Mouse (Mus musculus) kidney, adult 2 months (tissue): ENCODE measurements around the gene Syne1. TPM values are rescaled to one million over a fixed set of nuclear protein-coding genes. Genes with fewer than 3 reads are reported as not detected.
A peak's percentile ranks its signal among the peaks of the same experiment; 100 is the strongest.

Source experiments
- DNase-seq: peaks from one replicate; pipeline ENCODE4 v3.0.0; 2021
- H3K27ac ChIP-seq: fragments of 200-500 bp; 2 replicates; pipeline ENCODE4 v1.5.1; 2012; ENCODE audit warnings: low read depth, low read length, control low read depth, inconsistent platforms; ENCODE audit not compliant: insufficient read depth
- H3K27me3 ChIP-seq: fragments of 200-500 bp; replicated peaks from 2 replicates; pipeline ENCODE4 v1.6.1; 2012; ENCODE audit warnings: mild to moderate bottlenecking, moderate library complexity, low read length, inconsistent platforms; ENCODE audit not compliant: control insufficient read depth, insufficient read depth
- H3K36me3 ChIP-seq: fragments of 200-500 bp; 2 replicates; pipeline ENCODE4 v1.6.1; 2012; ENCODE audit warnings: mild to moderate bottlenecking, moderate library complexity, low read length, inconsistent platforms; ENCODE audit not compliant: control insufficient read depth, insufficient read depth
- H3K4me1 ChIP-seq: fragments of 200-500 bp; 2 replicates; pipeline ENCODE4 v1.6.1; 2011; ENCODE audit warnings: low read length; ENCODE audit not compliant: control insufficient read depth, insufficient read depth
- H3K4me3 ChIP-seq: fragments of 200-500 bp; 2 replicates; pipeline ENCODE4 v1.5.1; 2011; ENCODE audit warnings: mild to moderate bottlenecking, low read depth, low read length, control low read depth; ENCODE audit not compliant: insufficient read depth
- CTCF ChIP-seq: fragments of 200-500 bp; conservative IDR thresholded peaks from 2 replicates; pipeline ENCODE4 v1.5.1; 2011; ENCODE audit warnings: low read depth, mild to moderate bottlenecking, control low read depth, low read length, moderate library complexity, mixed read lengths; ENCODE audit not compliant: insufficient read depth, insufficient read length
- POLR2A ChIP-seq: fragments of 200-500 bp; IDR thresholded peaks from one replicate; pipeline ENCODE4 v1.6.1; 2011; ENCODE audit warnings: low read depth, low read length, control low read depth
- WGBS: fragments of 180-500 bp; shearing (Covaris S2); methylation state at CpG from one replicate; pipeline ENCODE4 v1.1.7; 2018; 5-methylcytosine and 5-hydroxymethylcytosine counted together
- polyA plus RNA-seq: library from polyadenylated mRNA; depleted of rRNA; stranded (reverse); fragments of >200 nt; gene quantifications from 2 replicates; pipeline ENCODE4 v1.2.3, GENCODE M21; 2012

Gene Syne1
- polyA plus RNA-seq, 1 experiment: 10.2 TPM

- no peak for TF ChIP-seq POLR2A
- no peak for TF ChIP-seq CTCF
- no peak for DNase-seq
- Histone ChIP-seq H3K36me3 (no peaks in the 10 kb centered on the region), H3K27me3 (no peaks in the 10 kb centered on the region; the same call in 1 of the 2 replicates), H3K4me3 (no peak overlapping the region), H3K4me1 (no peaks in the 10 kb centered on the region), H3K27ac (no peak overlapping the region)
- WGBS: 87% methylated on average over 4 of the region's 4 CpGs
Observed at GRCm38 (mm10) chr10:5181771-5182176, 369.5 kb downstream of the Syne1 start.

- no peaks in the 10 kb centered on the region for H3K36me3 ChIP-seq
- no peak overlapping the region for H3K27ac ChIP-seq
- TF ChIP-seq POLR2A (no peak), CTCF (no peak)
- H3K4me3 ChIP-seq: no peak overlapping the region
- no peaks in the 10 kb centered on the region for H3K4me1 ChIP-seq
- no peak for DNase-seq
- 83% methylated on average over 3 of the region's 3 CpGs for WGBS
- no peaks in the 10 kb centered on the region; the same call in 1 of the 2 replicates for H3K27me3 ChIP-seq
Observed at GRCm38 (mm10) chr10:5179891-5180290, 371.4 kb downstream of the Syne1 start.

- no peak for DNase-seq
- WGBS: 62% methylated on average over 9 of the region's 9 CpGs
- Histone ChIP-seq H3K27ac (no peak overlapping the region), H3K27me3 (no peaks in the 10 kb centered on the region), H3K4me1 (no peaks in the 10 kb centered on the region), H3K4me3 (no peak overlapping the region), H3K36me3 (no peaks in the 10 kb centered on the region)
- TF ChIP-seq CTCF (no peak), POLR2A (no peak)
Observed at GRCm38 (mm10) chr10:5177446-5178015, 373.8 kb downstream of the Syne1 start.

- Histone ChIP-seq H3K36me3 (no peaks in the 10 kb centered on the region), H3K4me3 (no peak overlapping the region), H3K27ac (no peak overlapping the region), H3K27me3 (no peaks in the 10 kb centered on the region), H3K4me1 (no peaks in the 10 kb centered on the region)
- TF ChIP-seq POLR2A: no peak
- TF ChIP-seq CTCF: no peak
- no peak for DNase-seq
- 72% methylated on average over 2 of the region's 2 CpGs for WGBS
Observed at GRCm38 (mm10) chr10:5176371-5176770, 374.9 kb downstream of the Syne1 start.

- H3K4me3 ChIP-seq: no peak overlapping the region
- no peak for DNase-seq
- TF ChIP-seq POLR2A: no peak
- TF ChIP-seq CTCF: peak; percentile 35; the same call in 1 of the 2 replicates
- 73% methylated on average over 1 of the region's 1 CpGs for WGBS
- no peak overlapping the region for H3K27ac ChIP-seq
- H3K27me3 ChIP-seq: no peaks in the 10 kb centered on the region
- H3K4me1 ChIP-seq: no peaks in the 10 kb centered on the region
- no peaks in the 10 kb centered on the region for H3K36me3 ChIP-seq
Observed at GRCm38 (mm10) chr10:5170425-5170824, 380.9 kb downstream of the Syne1 start.

GRCm38 (mm10) chr10:5167481-5167880 is 383.8 kb downstream of the Syne1 start:
- no peaks in the 10 kb centered on the region for H3K36me3 ChIP-seq
- no peak for DNase-seq
- H3K4me3 ChIP-seq: no peak overlapping the region
- TF ChIP-seq POLR2A (no peak), CTCF (no peak)
- H3K4me1 ChIP-seq: no peaks in the 10 kb centered on the region
- H3K27ac ChIP-seq: no peak overlapping the region
- H3K27me3 ChIP-seq: no peaks in the 10 kb centered on the region
- WGBS: 76% methylated on average over 3 of the region's 3 CpGs

- no peak for DNase-seq
- Histone ChIP-seq H3K27ac (no peak overlapping the region), H3K27me3 (no peaks in the 10 kb centered on the region), H3K4me3 (no peak overlapping the region), H3K36me3 (no peaks in the 10 kb centered on the region), H3K4me1 (peaks cover 3% of the 10 kb centered on the region; the same call in 1 of the 2 replicates)
- WGBS: 88% methylated on average over 5 of the region's 5 CpGs
- TF ChIP-seq POLR2A (no peak), CTCF (no peak)
Observed at GRCm38 (mm10) chr10:5165439-5165838, 385.8 kb downstream of the Syne1 start.
